Mouse (Mus musculus): ENCODE measurements around the gene Ptprr.

DNA sequence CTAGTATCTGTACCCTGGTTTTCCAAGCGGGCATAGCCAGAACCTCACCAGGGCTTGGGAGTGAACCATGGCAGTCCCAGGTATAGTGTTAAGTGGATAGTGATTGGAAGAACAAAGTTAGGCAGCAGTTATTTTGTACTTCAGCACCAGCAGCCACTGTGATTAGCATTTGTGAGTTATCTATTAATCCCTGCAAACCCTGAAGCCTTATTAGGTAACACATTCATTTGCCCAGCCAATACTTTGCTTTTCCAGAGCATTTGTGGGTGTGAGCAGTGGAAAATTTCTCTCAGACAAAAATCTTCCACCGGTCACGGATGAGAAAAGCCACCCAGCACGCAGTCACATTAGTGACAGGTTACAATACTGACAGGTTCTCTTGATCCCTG lies 249.4 kb downstream of the Ptprr start:
- TF ChIP-seq CTCF (IDR thresholded peaks at IDR 0.05; ENCODE audit: control insufficient read depth, insufficient read depth, low read length) (no peak), POLR2A (IDR thresholded peaks at IDR 0.05; ENCODE audit: borderline replicate concordance, control insufficient read depth, low read depth, low read length) (no peak)
